Mouse (Mus musculus) heart, postnatal 10 days (tissue): ENCODE results near the gene Tspan9. TPM values are rescaled to one million over a fixed set of nuclear protein-coding genes. Genes with fewer than 3 reads are reported as not detected.

Experiments used
- DNase-seq, 2 experiments: peaks; one replicate each; pipeline ENCODE4 v3.0.0; 2021
- intact Hi-C: fragments of 180-260 bp; cut with DNase I; formaldehyde crosslinking; loops from one replicate; pipeline ENCODE4 v1.15.1; 2025
- total RNA-seq, 2 experiments: library from RNA; stranded (reverse); gene quantifications; 2 replicates each; pipeline ENCODE4 v1.2.3; 2021

The Tspan9 gene
- total RNA-seq, 2 experiments from 2014 or later: 184 to 197 TPM

DNA sequence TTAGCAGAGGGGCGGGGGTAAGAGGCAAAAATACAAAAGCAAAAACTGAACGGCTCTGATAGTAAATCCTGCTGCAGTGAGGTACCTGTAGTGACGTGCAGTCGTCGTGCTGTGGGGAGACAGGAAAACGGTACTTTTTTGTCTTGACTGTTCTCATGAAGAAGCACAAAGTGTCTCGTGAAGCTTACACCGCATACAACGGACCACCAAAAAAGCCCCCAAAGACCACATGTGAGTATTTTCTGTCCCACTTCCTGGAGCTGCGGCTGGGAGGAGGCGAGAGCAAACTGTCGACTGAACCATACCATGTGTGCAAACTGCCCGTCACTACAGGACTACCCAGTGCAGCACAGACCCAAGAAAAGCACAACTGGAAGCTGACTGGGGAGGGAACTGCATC lies 117.8 kb downstream of the Tspan9 start:
- intact Hi-C loops: no loop called here
- no peak for DNase-seq

DNA sequence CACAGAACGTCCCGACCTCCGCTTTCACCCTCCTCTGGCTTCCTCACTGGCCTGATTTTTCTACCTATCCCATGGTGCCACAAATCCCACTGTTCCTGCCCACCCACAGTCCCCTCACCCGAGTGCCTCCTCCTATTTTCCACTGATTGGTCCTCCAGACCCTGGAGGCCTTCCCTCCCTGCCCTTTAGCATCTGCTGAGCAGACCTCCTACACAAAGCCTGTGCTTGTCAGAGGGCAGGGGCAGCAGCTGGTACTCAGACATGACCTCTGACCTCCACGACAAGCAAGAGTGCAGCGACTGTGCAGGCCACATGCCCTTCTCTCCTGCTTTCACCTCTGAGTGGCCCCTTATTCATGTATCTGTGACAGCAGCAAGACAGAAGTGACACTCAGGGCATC lies 121.2 kb downstream of the Tspan9 start:
- DNase-seq: no peak
- intact Hi-C loops: no loop called here

DNA sequence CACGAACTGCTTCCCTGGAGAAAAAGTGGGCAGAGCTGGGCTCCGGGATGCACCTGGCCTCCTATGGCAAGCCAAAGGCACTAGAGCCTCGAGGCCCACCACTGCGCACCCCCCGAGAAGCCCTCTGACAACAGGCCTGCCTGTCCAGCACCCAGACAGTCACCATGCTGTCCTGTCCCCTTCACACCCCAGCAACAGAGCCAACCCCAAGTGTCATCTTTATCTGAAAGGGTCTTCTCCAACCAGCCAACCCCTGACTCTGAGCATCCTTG lies 121.5 kb downstream of the Tspan9 start:
- intact Hi-C loops: no loop called here
- DNase-seq: no peak

DNA sequence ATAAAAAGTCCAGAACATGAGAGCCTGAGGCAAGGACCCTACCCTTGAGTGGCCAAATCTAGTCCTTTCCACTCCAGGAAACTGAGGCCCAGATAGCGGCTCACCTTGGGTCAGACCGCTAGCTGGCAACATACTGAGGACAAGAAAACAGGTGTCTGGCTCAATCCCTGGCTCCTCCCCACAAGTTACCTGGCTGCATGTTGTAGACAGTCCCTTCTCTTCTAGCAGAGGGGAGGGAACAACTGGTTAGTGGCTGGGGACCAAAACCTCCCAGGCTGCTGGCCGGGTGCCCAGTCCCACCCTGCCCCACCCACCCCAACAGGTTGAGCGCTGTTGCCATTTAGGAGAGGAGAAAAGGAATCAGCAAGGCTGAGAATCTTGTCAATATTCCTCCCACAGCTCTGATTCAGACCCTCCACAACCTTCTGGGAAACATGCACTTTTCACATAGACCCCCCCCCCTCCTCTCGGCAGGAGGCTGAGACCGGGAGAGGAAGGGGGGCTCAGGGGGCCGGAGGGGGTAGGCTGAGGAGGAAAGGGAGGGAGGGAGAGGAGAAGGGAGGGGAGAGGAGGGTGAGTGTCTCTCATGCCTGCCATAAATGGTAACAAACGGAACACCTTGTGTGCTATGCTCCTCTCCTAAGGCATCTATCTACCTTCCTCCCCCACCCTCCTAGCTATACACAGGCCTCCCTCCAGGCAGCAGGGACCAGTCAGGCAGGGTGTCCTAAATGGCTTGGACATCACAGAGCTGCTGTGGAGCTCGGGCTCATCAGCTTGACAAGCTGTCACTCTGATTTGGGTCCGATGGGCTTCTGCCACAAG lies 122.1 kb downstream of the Tspan9 start:
- no peak for DNase-seq
- intact Hi-C loops: no loop called here

GRCm38 (mm10) chr6:128020521-128021057 lies 122.8 kb downstream of the Tspan9 start:
- DNase-seq: no peak
- intact Hi-C loops: no loop called here

DNA sequence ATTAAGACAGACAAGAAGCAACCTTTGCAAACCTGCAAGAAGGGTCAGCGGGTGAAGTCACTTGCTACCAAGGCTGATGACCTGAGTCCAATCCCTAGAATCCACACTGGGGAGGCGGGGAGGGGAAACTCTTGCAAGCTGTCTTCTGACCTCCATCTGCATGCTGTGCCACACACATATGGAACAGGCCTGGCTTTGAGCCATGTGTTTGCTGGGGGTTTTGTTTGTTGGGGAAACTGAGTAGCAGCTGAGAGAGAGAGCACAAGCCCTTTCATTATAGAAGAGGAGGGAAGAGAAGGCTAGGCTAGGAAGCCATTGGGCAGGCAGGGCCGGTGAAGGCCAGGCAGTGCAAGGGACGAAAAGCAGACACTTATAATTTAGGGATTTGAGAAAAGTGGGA lies 123.3 kb downstream of the Tspan9 start:
- DNase-seq: no peak
- intact Hi-C loops: no loop called here

DNA sequence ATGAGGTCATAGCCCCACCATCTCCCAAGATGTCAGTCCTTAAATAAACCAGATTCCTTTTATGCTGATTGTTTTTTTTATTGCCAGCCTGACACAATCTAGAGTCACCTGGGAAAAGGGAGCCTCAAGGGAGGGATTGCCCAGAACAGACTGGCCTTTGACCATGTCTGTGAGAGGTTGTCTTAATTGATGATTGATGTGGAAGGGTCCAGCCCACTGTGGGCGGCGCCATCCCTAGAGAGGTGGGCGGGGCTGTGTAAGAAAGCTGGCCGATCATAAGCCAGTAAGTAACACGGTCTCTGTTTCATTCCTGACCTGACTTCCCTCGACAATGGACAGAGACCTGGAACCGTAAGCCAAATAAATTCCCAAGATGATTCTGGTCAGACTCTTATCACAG lies 124.3 kb downstream of the Tspan9 start:
- intact Hi-C loops: no loop called here
- no peak for DNase-seq

GRCm38 (mm10) chr6:128015304-128015703 lies 128.1 kb downstream of the Tspan9 start:
- intact Hi-C loops: no loop called here
- DNase-seq: no peak

DNA sequence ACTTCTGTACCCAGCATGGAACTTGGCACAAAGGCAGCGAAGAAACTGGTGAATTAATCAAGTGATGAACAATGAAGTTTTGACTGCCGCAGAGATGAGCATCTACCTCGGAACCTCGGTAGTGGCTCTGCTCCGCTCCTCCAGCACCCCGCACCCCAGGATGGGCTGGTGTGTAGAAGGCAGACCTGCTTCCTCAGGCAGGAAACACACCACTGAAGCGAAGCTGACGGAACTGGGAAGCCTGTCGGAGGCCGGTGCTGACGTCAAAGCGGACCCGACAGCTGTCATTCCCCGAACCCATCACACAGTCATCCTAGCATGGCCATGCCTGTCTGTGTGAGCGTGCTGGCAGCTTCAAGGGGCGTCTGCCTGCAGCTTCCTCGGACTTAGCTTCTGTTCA lies 131.6 kb downstream of the Tspan9 start:
- intact Hi-C loops: no loop called here
- peak in 1 of 2 experiments; percentile 38 for DNase-seq

- DNase-seq: peak; percentile 53 to 55
- intact Hi-C loops: no loop called here
These were observed 132.3 kb downstream of the Tspan9 start for GRCm38 (mm10) chr6:128011071-128011477.

GRCm38 (mm10) chr6:128010135-128010971 lies 133.0 kb downstream of the Tspan9 start:
- no peak for DNase-seq

GRCm38 (mm10) chr6:128007982-128008562 lies 135.3 kb downstream of the Tspan9 start:
- intact Hi-C loops: no loop called here
- DNase-seq: peak in 1 of 2 experiments; percentile 29

More at GRCm38 (mm10) chr6:128010135-128010971, 133.0 kb downstream of the Tspan9 start:
- intact Hi-C loops: no loop called here

DNA sequence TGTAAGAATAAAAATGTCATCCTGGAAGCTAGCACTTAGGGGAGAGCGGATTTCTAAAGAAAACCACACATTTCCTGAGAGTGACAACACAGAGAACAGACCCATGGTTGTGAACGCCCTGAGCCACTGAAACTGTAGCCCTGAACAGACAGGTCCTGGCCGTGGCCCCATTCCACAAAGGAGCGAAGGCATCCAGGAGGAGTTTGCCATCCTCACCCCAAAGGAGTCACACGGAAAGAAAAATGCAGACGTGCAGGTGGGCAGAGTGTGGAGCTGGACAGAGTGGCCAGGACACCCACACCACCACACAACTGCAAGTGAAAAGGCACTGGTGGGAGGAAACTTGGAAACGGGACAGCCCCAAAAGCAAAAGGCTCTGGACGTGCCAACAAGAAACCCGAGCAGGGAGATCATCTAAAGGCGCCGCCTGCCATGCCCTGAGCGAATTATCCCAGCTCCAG lies 136.1 kb downstream of the Tspan9 start:
- intact Hi-C loops: no loop called here
- DNase-seq: peak; percentile 60 to 61

DNA sequence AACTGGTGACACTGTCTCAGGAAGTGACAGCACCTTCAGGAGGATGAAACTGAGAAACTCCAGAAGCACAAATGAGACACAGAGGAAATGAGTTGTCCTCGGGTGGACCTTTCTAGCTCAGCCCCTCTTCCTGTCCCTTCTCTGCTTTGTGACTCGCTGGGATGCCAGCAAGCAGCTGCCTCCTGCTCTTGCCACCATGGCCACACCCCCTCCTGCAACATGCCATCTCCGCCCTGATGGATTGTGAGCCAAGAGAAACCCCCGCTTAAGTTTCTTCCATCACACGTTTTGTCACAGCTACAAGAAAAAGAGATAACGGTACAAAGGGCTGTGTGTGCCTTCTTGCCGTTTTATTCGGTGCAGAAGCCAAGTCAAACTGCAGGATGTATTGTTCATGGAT lies 137.2 kb downstream of the Tspan9 start:
- no peak for DNase-seq

GRCm38 (mm10) chr6:128004544-128004943 lies 138.8 kb downstream of the Tspan9 start:
- DNase-seq: peak in 1 of 2 experiments; percentile 46
- intact Hi-C loops: no loop called here

More for the DNA sequence above, 137.2 kb downstream of the Tspan9 start:
- intact Hi-C loops: no loop called here

DNA sequence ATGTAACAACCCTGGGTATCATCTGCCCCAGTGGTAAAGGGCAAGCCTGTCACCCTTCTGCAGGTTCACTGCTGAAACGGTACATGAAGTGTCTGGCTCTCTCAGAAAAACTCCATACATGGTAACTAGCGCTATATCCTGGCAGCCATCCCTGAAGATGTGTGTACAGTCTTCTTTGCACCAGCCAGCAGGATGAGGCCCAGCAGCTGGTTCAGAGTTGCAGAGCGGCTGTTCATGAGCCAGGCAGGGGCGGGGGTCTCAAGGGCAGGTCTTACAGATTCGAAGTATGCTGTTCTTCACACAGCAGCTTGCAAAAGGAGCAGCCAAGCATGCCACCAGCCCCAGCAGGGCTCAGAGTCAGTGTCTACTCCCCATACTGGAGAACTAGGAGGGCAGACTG lies 139.9 kb downstream of the Tspan9 start:
- intact Hi-C loops: no loop called here
- no peak for DNase-seq

- no peak for DNase-seq
- intact Hi-C loops: no loop called here
These were observed 140.7 kb downstream of the Tspan9 start for GRCm38 (mm10) chr6:128002667-128003066.

DNA sequence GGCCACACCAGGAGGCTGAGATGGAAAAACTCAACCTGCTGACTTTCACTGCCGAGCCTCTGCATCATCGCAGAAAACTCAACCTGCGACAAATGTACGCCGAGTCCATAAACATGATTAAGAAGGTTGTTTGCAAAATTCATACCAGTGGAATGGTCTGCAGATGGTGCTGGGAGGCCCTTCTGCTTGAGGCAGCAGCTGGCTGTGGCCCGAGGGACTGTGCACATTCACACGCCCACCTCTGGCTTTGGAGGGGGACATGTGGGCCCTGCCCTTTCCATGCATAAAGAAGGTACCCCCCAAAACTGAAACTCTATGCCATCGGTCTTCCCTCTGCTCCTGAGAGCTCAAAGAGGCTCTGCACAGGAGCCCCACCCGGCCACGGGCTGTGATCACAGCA lies 141.3 kb downstream of the Tspan9 start:
- intact Hi-C loops: no loop called here
- no peak for DNase-seq

- intact Hi-C loops: no loop called here
- DNase-seq: no peak
These were observed 141.8 kb downstream of the Tspan9 start for GRCm38 (mm10) chr6:128001587-128001986.

DNA sequence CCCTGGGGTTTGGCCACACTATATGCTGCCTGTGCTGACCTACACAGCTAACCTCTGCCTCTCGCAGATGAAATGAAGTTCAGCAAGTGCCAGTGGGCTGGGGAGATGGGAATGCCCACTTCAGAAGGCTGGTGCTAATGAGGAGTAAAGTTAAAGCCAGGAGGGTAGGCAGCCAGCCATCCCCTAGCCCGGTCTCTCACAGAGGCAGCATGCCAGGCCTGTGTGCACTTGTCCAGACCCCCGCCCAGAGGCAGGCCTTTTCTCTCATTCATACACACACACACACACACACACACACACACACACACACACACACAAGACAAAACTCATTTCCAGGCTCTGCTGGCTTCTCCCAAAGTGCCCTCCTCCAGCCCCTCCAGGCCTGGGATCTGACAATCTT lies 142.6 kb downstream of the Tspan9 start:
- intact Hi-C loops: no loop called here
- no peak for DNase-seq

DNA sequence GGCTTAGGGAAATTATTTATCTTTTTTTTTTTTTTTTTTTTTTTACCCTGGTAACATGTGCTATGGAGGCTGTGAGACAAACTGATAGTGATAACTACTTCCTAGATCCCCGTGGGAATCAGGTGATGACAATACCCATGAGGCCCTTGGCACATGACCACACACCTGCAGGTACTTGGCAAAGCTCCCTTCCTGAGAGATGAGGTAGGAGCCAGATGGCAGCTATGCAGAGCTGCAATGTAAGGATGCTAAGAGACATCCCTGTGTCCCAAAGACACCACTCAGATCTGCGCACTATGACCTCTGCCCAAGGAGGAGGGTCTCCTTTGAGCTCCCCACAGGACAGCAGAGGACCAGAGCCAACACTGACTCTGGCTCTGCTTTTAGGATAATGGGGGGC lies 144.3 kb downstream of the Tspan9 start:
- intact Hi-C loops: no loop called here
- no peak for DNase-seq
